8 mouse cellular contexts compared by ENCODE assay signal in the genomic region with DNA sequence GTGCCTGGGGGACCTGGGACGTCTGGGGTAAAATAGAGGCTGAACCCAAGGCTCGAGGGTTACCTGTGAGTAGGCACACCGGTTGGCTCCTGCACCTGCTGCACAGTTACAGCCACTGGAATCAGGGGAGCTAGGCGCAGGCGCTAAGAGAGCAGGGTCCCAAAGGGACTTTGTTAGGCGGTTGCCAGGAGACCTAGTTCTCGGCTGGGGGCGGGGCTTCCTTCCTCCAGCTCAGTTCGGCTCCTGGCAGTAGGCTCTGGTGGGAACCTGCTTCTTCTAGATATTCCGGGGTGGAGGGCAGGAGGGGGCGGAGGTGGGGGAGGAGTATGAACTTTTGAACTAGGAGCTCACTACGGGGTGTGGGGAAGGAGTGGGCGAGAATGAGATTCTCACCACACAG. TPM values are rescaled to one million over a fixed set of nuclear protein-coding genes. Genes with fewer than 3 reads are reported as not detected.
A peak's percentile ranks its signal among the peaks of the same experiment; 100 is the strongest.
DNase-seq lines count a peak whose midpoint lies in the region; ATAC-seq and TF ChIP-seq lines count a peak whose summit lies in the region.

No protein-coding gene starts in this region.

- no peak overlapping the region for H3K9ac ChIP-seq in intestine, embryonic 14.5 days (ENCODE audit: low read length)
- H3K9ac ChIP-seq in intestine, postnatal 0 days (ENCODE audit: low read depth, low read length): no peak overlapping the region
- no peak overlapping the region for H3K9ac ChIP-seq in embryonic facial prominence, embryonic 11.5 days (replicated peaks; ENCODE audit: low read length)
- H3K9ac ChIP-seq in midbrain, postnatal 0 days (replicated peaks; ENCODE audit: low read length, poor library complexity, severe bottlenecking): no peak overlapping the region

- no peaks in the 10 kb centered on the region for H3K36me3 ChIP-seq in intestine, embryonic 14.5 days (ENCODE audit: control insufficient read depth, insufficient read depth, low read length)
- no peaks in the 10 kb centered on the region for H3K36me3 ChIP-seq in intestine, postnatal 0 days (ENCODE audit: control insufficient read depth, insufficient read depth)
- H3K36me3 ChIP-seq in embryonic facial prominence, embryonic 11.5 days (replicated peaks; ENCODE audit: control insufficient read depth, insufficient read depth, low read depth, low read length): no peaks in the 10 kb centered on the region
- H3K36me3 ChIP-seq in midbrain, postnatal 0 days (ENCODE audit: insufficient read depth, low read length): no peaks in the 10 kb centered on the region

- H3K27me3 ChIP-seq in intestine, embryonic 14.5 days (replicated peaks; ENCODE audit: control insufficient read depth, insufficient read depth, low read length): no peaks in the 10 kb centered on the region
- H3K27me3 ChIP-seq in intestine, postnatal 0 days (replicated peaks; ENCODE audit: control insufficient read depth, insufficient read depth, low read length): no peaks in the 10 kb centered on the region; the same call in 1 of the 2 replicates
- H3K27me3 ChIP-seq in embryonic facial prominence, embryonic 11.5 days (ENCODE audit: control insufficient read depth, insufficient read depth, low read length): no peaks in the 10 kb centered on the region
- H3K27me3 ChIP-seq in midbrain, postnatal 0 days (ENCODE audit: insufficient read depth, low read length): peaks cover 3% of the 10 kb centered on the region; the same call in 1 of the 2 replicates

- H3K4me2 ChIP-seq in intestine, embryonic 14.5 days (ENCODE audit: low read length): no peak overlapping the region
- H3K4me2 ChIP-seq in intestine, postnatal 0 days (replicated peaks; ENCODE audit: low read depth): no peak overlapping the region
- no peak overlapping the region for H3K4me2 ChIP-seq in embryonic facial prominence, embryonic 11.5 days (ENCODE audit: low read depth, low read length)
- peak overlapping the region; percentile 28 for H3K4me2 ChIP-seq in midbrain, postnatal 0 days (ENCODE audit: low read depth, low read length, poor library complexity, severe bottlenecking)

- DNase-seq in intestine, embryonic 14.5 days (ENCODE audit: low spot score): peak; percentile 78
- DNase-seq in embryonic facial prominence, embryonic 11.5 days (ENCODE audit: low spot score): peak; percentile 79
- peak; percentile 61 for DNase-seq in heart, postnatal 4 days
- peak; percentile 31 to 82 for DNase-seq in left cerebral cortex, postnatal 10 days (ENCODE audit: extremely low spot score in 1 of 2, low spot score in 2 of 2)
- DNase-seq in midbrain, postnatal 0 days (ENCODE audit: low spot score): peak; percentile 83
- peak; percentile 32 for DNase-seq in thymus, postnatal 0 days (ENCODE audit: low spot score)
- DNase-seq in layer of hippocampus, adult 18-20 months (ENCODE audit: low spot score in 2 of 2): no peak

- no peak for TF ChIP-seq CTCF in intestine, postnatal 0 days (IDR thresholded peaks at IDR 0.05; ENCODE audit: low read depth)
- no peak for TF ChIP-seq CTCF in midbrain, postnatal 0 days (IDR thresholded peaks at IDR 0.05)

- H3K4me3 ChIP-seq in intestine, embryonic 14.5 days (ENCODE audit: low read depth, low read length): no peak overlapping the region
- no peak overlapping the region for H3K4me3 ChIP-seq in intestine, postnatal 0 days (ENCODE audit: low read depth, low read length)
- no peak overlapping the region for H3K4me3 ChIP-seq in embryonic facial prominence, embryonic 11.5 days (ENCODE audit: low read depth, low read length)
- H3K4me3 ChIP-seq in midbrain, postnatal 0 days (ENCODE audit: low read depth, low read length): no peak overlapping the region

- no peak overlapping the region for H3K27ac ChIP-seq in intestine, embryonic 14.5 days (ENCODE audit: low read depth)
- no peak overlapping the region for H3K27ac ChIP-seq in intestine, postnatal 0 days (ENCODE audit: low read depth, low read length)
- no peak overlapping the region for H3K27ac ChIP-seq in embryonic facial prominence, embryonic 11.5 days (replicated peaks; ENCODE audit: low read depth, low read length)
- H3K27ac ChIP-seq in midbrain, postnatal 0 days (ENCODE audit: low read depth, low read length): no peak overlapping the region

- WGBS in intestine, embryonic 14.5 days: 7% methylated on average over 13 of the region's 13 CpGs
- WGBS in intestine, postnatal 0 days: 9% methylated on average over 13 of the region's 13 CpGs
- 10% methylated on average over 13 of the region's 13 CpGs for WGBS in embryonic facial prominence, embryonic 11.5 days
- WGBS in midbrain, postnatal 0 days: 4% methylated on average over 13 of the region's 13 CpGs

- no peaks in the 10 kb centered on the region for H3K9me3 ChIP-seq in intestine, embryonic 14.5 days (ENCODE audit: control insufficient read depth, low read length)
- no peaks in the 10 kb centered on the region for H3K9me3 ChIP-seq in intestine, postnatal 0 days (ENCODE audit: control insufficient read depth)
- no peaks in the 10 kb centered on the region for H3K9me3 ChIP-seq in embryonic facial prominence, embryonic 11.5 days (replicated peaks; ENCODE audit: control insufficient read depth, low read length)
- H3K9me3 ChIP-seq in midbrain, postnatal 0 days (ENCODE audit: low read length): no peaks in the 10 kb centered on the region

- intact Hi-C loops in left cerebral cortex, postnatal 10 days (cut with DNase I): no loop called here

- ATAC-seq in intestine, embryonic 14.5 days (replicated peaks; ENCODE audit: low FRiP score, low TSS enrichment, low read depth): peak; percentile 68
- ATAC-seq in intestine, postnatal 0 days: no peak
- ATAC-seq in embryonic facial prominence, embryonic 11.5 days (replicated peaks; ENCODE audit: insufficient number of reproducible peaks, low FRiP score, low TSS enrichment, low read depth): peak; percentile 72
- ATAC-seq in midbrain, postnatal 0 days (ENCODE audit: low FRiP score): peak; percentile 85

- no peaks in the 10 kb centered on the region for H3K4me1 ChIP-seq in intestine, embryonic 14.5 days (replicated peaks; ENCODE audit: control insufficient read depth, insufficient read depth, low read length)
- H3K4me1 ChIP-seq in intestine, postnatal 0 days (replicated peaks; ENCODE audit: control insufficient read depth, insufficient read depth, low read length): no peaks in the 10 kb centered on the region
- H3K4me1 ChIP-seq in embryonic facial prominence, embryonic 11.5 days (ENCODE audit: control insufficient read depth, insufficient read depth, low read length): no peaks in the 10 kb centered on the region
- no peaks in the 10 kb centered on the region for H3K4me1 ChIP-seq in midbrain, postnatal 0 days (ENCODE audit: insufficient read depth, low read length)

RNA-seq across cellular contexts. Expression of gene Efcc1, which starts 8.0 kb away (rescaled TPM):
- 0.59 and 1.4 TPM in 2 replicates for polyA plus RNA-seq in intestine, embryonic 14.5 days (2014; fragmentation: Nextera tagmentation; extraction: Ambion mirVana)
- polyA plus RNA-seq in intestine, postnatal 0 days (2015; fragmentation: Nextera tagmentation; extraction: Ambion mirVana): 0.86 and 0.98 TPM in 2 replicates
- 0.49 and 0.86 TPM in 2 replicates for polyA plus RNA-seq in embryonic facial prominence, embryonic 11.5 days (2014; fragmentation: Nextera tagmentation; extraction: Ambion mirVana)
- total RNA-seq in heart, postnatal 4 days (2021): 1 to 10 TPM; 1.5 to 2.4 TPM
- total RNA-seq in left cerebral cortex, postnatal 10 days (2021): 1 to 10 TPM; 3.5 to 4.2 TPM
- 6.6 and 15.8 TPM in 2 replicates for total RNA-seq in midbrain, postnatal 0 days (2014; rRNA removed)
- 8.7 and 11.2 TPM in 2 replicates for polyA plus RNA-seq in midbrain, postnatal 0 days (2015; fragmentation: Nextera tagmentation; extraction: Ambion mirVana)
- 0.18 and 0.26 TPM in 2 replicates for polyA plus RNA-seq in thymus, postnatal 0 days (2015; fragmentation: Nextera tagmentation; extraction: Ambion mirVana)
- total RNA-seq in layer of hippocampus, adult 18-20 months (2021): 1 to 10 TPM; 3.6 to 5.2 TPM

RNA-seq across cellular contexts. Expression of gene Aplf, which starts 50.6 kb away (rescaled TPM):
- polyA plus RNA-seq in intestine, embryonic 14.5 days (2014; fragmentation: Nextera tagmentation; extraction: Ambion mirVana): 15.0 TPM in 2 replicates
- 7.4 and 7.9 TPM in 2 replicates for polyA plus RNA-seq in intestine, postnatal 0 days (2015; fragmentation: Nextera tagmentation; extraction: Ambion mirVana)
- polyA plus RNA-seq in embryonic facial prominence, embryonic 11.5 days (2014; fragmentation: Nextera tagmentation; extraction: Ambion mirVana): 15.4 and 20.3 TPM in 2 replicates
- total RNA-seq in heart, postnatal 4 days (2021): 1 to 10 TPM; 2.7 to 3.1 TPM
- 10 to 100 TPM; 10.8 to 12.8 TPM for total RNA-seq in left cerebral cortex, postnatal 10 days (2021)
- 4.2 and 5.5 TPM in 2 replicates for total RNA-seq in midbrain, postnatal 0 days (2014; rRNA removed)
- 4.4 and 5.0 TPM in 2 replicates for polyA plus RNA-seq in midbrain, postnatal 0 days (2015; fragmentation: Nextera tagmentation; extraction: Ambion mirVana)
- polyA plus RNA-seq in thymus, postnatal 0 days (2015; fragmentation: Nextera tagmentation; extraction: Ambion mirVana): 16.8 and 17.4 TPM in 2 replicates
- 1 to 10 TPM; 7.5 to 7.9 TPM for total RNA-seq in layer of hippocampus, adult 18-20 months (2021)

RNA-seq across cellular contexts. Expression of gene Gp9, which starts 55.2 kb away (rescaled TPM):
- 1.1 and 3.3 TPM in 2 replicates for polyA plus RNA-seq in intestine, embryonic 14.5 days (2014; fragmentation: Nextera tagmentation; extraction: Ambion mirVana)
- 2.1 and 2.3 TPM in 2 replicates for polyA plus RNA-seq in intestine, postnatal 0 days (2015; fragmentation: Nextera tagmentation; extraction: Ambion mirVana)
- 1.9 and 3.0 TPM in 2 replicates for polyA plus RNA-seq in embryonic facial prominence, embryonic 11.5 days (2014; fragmentation: Nextera tagmentation; extraction: Ambion mirVana)
- total RNA-seq in heart, postnatal 4 days (2021): 1 to 10 TPM in 1 of 2 experiments, under 1 TPM in 1; 0.64 to 1.1 TPM
- total RNA-seq in left cerebral cortex, postnatal 10 days (2021): under 1 TPM; 0.41 to 0.55 TPM
- total RNA-seq in midbrain, postnatal 0 days (2014; rRNA removed): 1.7 TPM in 1 of 2 replicates, not detected in the other
- polyA plus RNA-seq in midbrain, postnatal 0 days (2015; fragmentation: Nextera tagmentation; extraction: Ambion mirVana): not detected in 2 replicates
- polyA plus RNA-seq in thymus, postnatal 0 days (2015; fragmentation: Nextera tagmentation; extraction: Ambion mirVana): 0.49 and 0.85 TPM in 2 replicates
- 1 to 10 TPM; 1.3 to 1.7 TPM for total RNA-seq in layer of hippocampus, adult 18-20 months (2021)

Comparison
In these comparisons a context has a peak if more than half of its experiments do, and no peak if none do; other contexts are left out.
1. DNase-seq: peak in intestine, embryonic 14.5 days (single experiment), embryonic facial prominence, embryonic 11.5 days (single experiment), heart, postnatal 4 days (single experiment), left cerebral cortex, postnatal 10 days (2 of 2), midbrain, postnatal 0 days (single experiment) and thymus, postnatal 0 days (single experiment); none in layer of hippocampus, adult 18-20 months (0 of 2).